Mouse (Mus musculus) c-Kit-positive CD71-positive TER-119-negative erythroid progenitor cells, embryonic 14.5 days (primary cell): ENCODE measurements around the gene Olfr140.

Experiments used
- DNase-seq: peaks from one replicate; pipeline ENCODE4 v3.0.0-alpha.2; 2013; ENCODE audit warnings: low read depth

The Olfr140 gene

GRCm38 (mm10) chr2:90063494-90063893 is at the start of gene Olfr140:
Gene Olfr140, minus strand, starts transcription at chr2:90063594.
- DNase-seq: no peak

- no peak for DNase-seq
Observed at GRCm38 (mm10) chr2:90070065-90070464, 6.7 kb upstream of the Olfr140 start.

GRCm38 (mm10) chr2:90035037-90035436 is 28.4 kb downstream of the Olfr140 start, which contains the start of gene Olfr1265:
Gene Olfr1265, plus strand, starts transcription at chr2:90035337.
- DNase-seq: no peak

- DNase-seq: no peak
Observed at GRCm38 (mm10) chr2:90025477-90025876, 37.9 kb downstream of the Olfr140 start, which contains the start of gene Olfr1264. Gene Olfr1264, minus strand, starts transcription at chr2:90025577.

GRCm38 (mm10) chr2:90011831-90012230 is 51.6 kb downstream of the Olfr140 start, which contains the start of gene Olfr1263:
Gene Olfr1263, plus strand, starts transcription at chr2:90012131.
- DNase-seq: no peak

GRCm38 (mm10) chr2:89999845-90000244 is 63.5 kb downstream of the Olfr140 start, which contains the start of gene Olfr1262:
Gene Olfr1262, plus strand, starts transcription at chr2:90000145.
- no peak for DNase-seq
